Mouse (Mus musculus) neutrophil, adult 5-6 weeks (primary cell): ENCODE results near the gene Lrrc42. TPM values are rescaled to one million over a fixed set of nuclear protein-coding genes. Genes with fewer than 3 reads are reported as not detected.

ENCODE experiments used
- ATAC-seq: fragments of 151-379, 151-347 bp; 2 replicates; pipeline ENCODE4 v1.8.0; 2017; ENCODE audit warnings: mild to moderate bottlenecking, moderate TSS enrichment; ENCODE audit not compliant: insufficient number of reproducible peaks, poor library complexity, low FRiP score, severe bottlenecking; ENCODE audit errors: extremely low read depth
- total RNA-seq: library from RNA; stranded (forward); fragments of 200-1000 nt; gene quantifications from 2 replicates; pipeline ENCODE4 v1.2.3, GENCODE M21; 2017

Gene Lrrc42
- total RNA-seq, 1 experiment from 2014 or later = 7.9 TPM

DNA sequence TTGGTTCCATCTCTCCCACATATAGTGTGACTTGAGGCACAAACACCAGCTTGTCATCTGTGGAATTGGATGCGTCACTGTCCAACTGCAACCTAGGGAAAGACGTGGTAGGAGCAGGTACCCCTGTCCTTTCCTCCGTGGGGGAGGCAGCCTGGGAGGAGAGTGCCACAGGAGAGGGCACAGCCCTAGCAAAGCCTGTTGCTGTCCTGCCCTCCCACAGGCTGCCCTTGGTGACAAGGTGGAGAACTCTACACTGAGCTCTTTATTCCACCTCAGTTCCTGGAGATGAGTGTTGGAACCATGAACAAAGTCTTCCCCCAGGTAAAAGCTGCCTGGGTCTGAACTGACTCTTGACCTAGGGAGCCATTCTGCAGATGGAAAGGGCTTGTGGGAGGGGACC lies 44.5 kb downstream of the Lrrc42 start, which contains the start of gene Ldlrad1:
Gene Ldlrad1, plus strand, starts transcription at position 301 of the 400 bp plus-strand sequence.
- ATAC-seq = no peak

DNA sequence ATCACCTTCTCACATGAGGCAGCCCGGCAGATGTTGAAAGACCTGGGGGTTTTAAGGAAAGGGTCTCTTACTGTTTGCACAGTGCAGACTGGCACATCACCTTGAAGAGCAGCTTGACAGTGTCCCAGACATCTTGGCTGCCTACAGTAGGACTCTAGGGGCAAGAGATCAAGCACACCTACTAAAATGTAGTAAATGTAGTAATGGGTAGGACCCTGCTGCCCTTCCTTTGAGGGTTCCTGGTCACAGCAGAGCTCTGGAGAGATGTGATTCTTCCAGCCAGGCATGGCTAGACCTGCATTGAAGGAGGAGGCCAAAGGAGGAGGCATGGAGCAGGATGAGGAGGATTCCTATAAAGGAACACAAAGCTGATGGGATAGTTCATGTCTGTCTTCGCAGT lies 46.3 kb downstream of the Lrrc42 start:
- ATAC-seq = no peak

GRCm38 (mm10) chr4:107203001-107203400 lies 50.3 kb downstream of the Lrrc42 start:
- ATAC-seq = no peak

GRCm38 (mm10) chr4:107201779-107202178 lies 51.6 kb downstream of the Lrrc42 start:
- no peak for ATAC-seq

GRCm38 (mm10) chr4:107198072-107198471 lies 55.3 kb downstream of the Lrrc42 start:
- ATAC-seq = no peak

- no peak for ATAC-seq
Measured at GRCm38 (mm10) chr4:107196454-107196853, 56.9 kb downstream of the Lrrc42 start.

GRCm38 (mm10) chr4:107193841-107194240 lies 59.5 kb downstream of the Lrrc42 start:
- ATAC-seq = 0 out of 2 replicates have a peak, but pooled peaks have one; percentile 41

GRCm38 (mm10) chr4:107185703-107186102 lies 67.6 kb downstream of the Lrrc42 start:
- ATAC-seq = no peak

Other genes with a start within 250 kb of the Lrrc42 start
- 26.4 and 31.7 TPM in 2 replicates for gene Mrpl37, start 186.7 kb downstream of the Lrrc42 start, total RNA-seq
- 6.0 and 13.0 TPM in 2 replicates for gene Cyb5rl, start 186.5 kb downstream of the Lrrc42 start, total RNA-seq
- gene Cdcp2, start 156.6 kb downstream of the Lrrc42 start, total RNA-seq = not detected in 2 replicates
- gene Tmem59, start 75.1 kb downstream of the Lrrc42 start, total RNA-seq = 202 and 210 TPM in 2 replicates
- gene Tceanc2, start 74.4 kb downstream of the Lrrc42 start, total RNA-seq = 22.0 and 23.8 TPM in 2 replicates
- 0.70 TPM in 1 of 2 replicates, not detected in the other for gene Ldlrad1, start 44.4 kb downstream of the Lrrc42 start, total RNA-seq
- gene Hspb11, start 61 bp upstream of the Lrrc42 start, total RNA-seq = 5.5 and 11.1 TPM in 2 replicates
- not detected in 2 replicates for gene Dio1, start 53.6 kb upstream of the Lrrc42 start, total RNA-seq
- gene Yipf1, start 60.8 kb upstream of the Lrrc42 start, total RNA-seq = 49.5 and 59.7 TPM in 2 replicates
- gene Ndc1, start 114.3 kb upstream of the Lrrc42 start, total RNA-seq = 4.8 and 6.1 TPM in 2 replicates
- not detected in 2 replicates for gene Glis1, start 181.1 kb upstream of the Lrrc42 start, total RNA-seq